Mouse (Mus musculus): ENCODE measurements at regions not wholly inside any gene's neighbourhood (a gene's known extent, or its start where the extent isn't known, plus 50 kb on each side); places are given as distances from the start of the nearest gene placed in this dataset.

- H3K36me3 ChIP-seq (ENCODE audit: control insufficient read depth, insufficient read depth, low read length) = no peaks in the 10 kb centered on the region
- TF ChIP-seq POLR2A (IDR thresholded peaks at IDR 0.05; ENCODE audit: low read depth, low read length) (no peak), CTCF (conservative IDR thresholded peaks at IDR 0.05; ENCODE audit: insufficient read depth, insufficient read length, low read depth, low read length) (no peak)
- no peak for DNase-seq
- no peak overlapping the region for H3K27ac ChIP-seq (ENCODE audit: insufficient read depth, low read depth, low read length)
- H3K4me1 ChIP-seq (ENCODE audit: control insufficient read depth, insufficient read depth, low read length) = no peaks in the 10 kb centered on the region
- no peak overlapping the region for H3K4me3 ChIP-seq (ENCODE audit: insufficient read depth, low read depth, low read length)
- 89% methylated on average over 3 of the region's 3 CpGs for WGBS
- H3K27me3 ChIP-seq (replicated peaks; ENCODE audit: control insufficient read depth, insufficient read depth, low read length) = no peaks in the 10 kb centered on the region
Observed at GRCm38 (mm10) chr1:56453756-56454155, 183.5 kb downstream of the Hsfy2 start.

GRCm38 (mm10) chr1:56442835-56443234 is 194.4 kb downstream of the Hsfy2 start:
- H3K36me3 ChIP-seq (ENCODE audit: control insufficient read depth, insufficient read depth, low read length) = no peaks in the 10 kb centered on the region
- WGBS = 79% methylated on average over 1 of the region's 1 CpGs
- H3K4me3 ChIP-seq (ENCODE audit: insufficient read depth, low read depth, low read length) = no peak overlapping the region
- no peak for DNase-seq
- H3K27me3 ChIP-seq (replicated peaks; ENCODE audit: control insufficient read depth, insufficient read depth, low read length) = no peaks in the 10 kb centered on the region
- no peak overlapping the region for H3K27ac ChIP-seq (ENCODE audit: insufficient read depth, low read depth, low read length)
- TF ChIP-seq CTCF (conservative IDR thresholded peaks at IDR 0.05; ENCODE audit: insufficient read depth, insufficient read length, low read depth, low read length) (no peak), POLR2A (IDR thresholded peaks at IDR 0.05; ENCODE audit: low read depth, low read length) (no peak)
- no peaks in the 10 kb centered on the region for H3K4me1 ChIP-seq (ENCODE audit: control insufficient read depth, insufficient read depth, low read length)

GRCm38 (mm10) chr1:56406786-56407185 is 230.4 kb downstream of the Hsfy2 start:
- TF ChIP-seq CTCF (conservative IDR thresholded peaks at IDR 0.05; ENCODE audit: insufficient read depth, insufficient read length, low read depth, low read length) (no peak), POLR2A (IDR thresholded peaks at IDR 0.05; ENCODE audit: low read depth, low read length) (no peak)
- no peaks in the 10 kb centered on the region for H3K27me3 ChIP-seq (replicated peaks; ENCODE audit: control insufficient read depth, insufficient read depth, low read length)
- no peaks in the 10 kb centered on the region for H3K36me3 ChIP-seq (ENCODE audit: control insufficient read depth, insufficient read depth, low read length)
- 85% methylated on average over 1 of the region's 1 CpGs for WGBS
- no peak for DNase-seq
- no peak overlapping the region for H3K27ac ChIP-seq (ENCODE audit: insufficient read depth, low read depth, low read length)
- no peak overlapping the region for H3K4me3 ChIP-seq (ENCODE audit: insufficient read depth, low read depth, low read length)
- no peaks in the 10 kb centered on the region for H3K4me1 ChIP-seq (ENCODE audit: control insufficient read depth, insufficient read depth, low read length)

GRCm38 (mm10) chr1:56403351-56403750 is 233.9 kb downstream of the Hsfy2 start:
- DNase-seq = no peak
- Histone ChIP-seq H3K27me3 (replicated peaks; ENCODE audit: control insufficient read depth, insufficient read depth, low read length) (no peaks in the 10 kb centered on the region), H3K4me1 (ENCODE audit: control insufficient read depth, insufficient read depth, low read length) (no peaks in the 10 kb centered on the region), H3K4me3 (ENCODE audit: insufficient read depth, low read depth, low read length) (no peak overlapping the region), H3K27ac (ENCODE audit: insufficient read depth, low read depth, low read length) (no peak overlapping the region), H3K36me3 (ENCODE audit: control insufficient read depth, insufficient read depth, low read length) (no peaks in the 10 kb centered on the region)
- WGBS = 88% methylated on average over 2 of the region's 2 CpGs
- TF ChIP-seq CTCF (conservative IDR thresholded peaks at IDR 0.05; ENCODE audit: insufficient read depth, insufficient read length, low read depth, low read length) (no peak), POLR2A (IDR thresholded peaks at IDR 0.05; ENCODE audit: low read depth, low read length) (no peak)

GRCm38 (mm10) chr1:56395832-56396231 is 241.4 kb downstream of the Hsfy2 start:
- no peak overlapping the region for H3K27ac ChIP-seq (ENCODE audit: insufficient read depth, low read depth, low read length)
- TF ChIP-seq POLR2A (IDR thresholded peaks at IDR 0.05; ENCODE audit: low read depth, low read length) (no peak), CTCF (conservative IDR thresholded peaks at IDR 0.05; ENCODE audit: insufficient read depth, insufficient read length, low read depth, low read length) (no peak)
- no peak overlapping the region for H3K4me3 ChIP-seq (ENCODE audit: insufficient read depth, low read depth, low read length)
- H3K36me3 ChIP-seq (ENCODE audit: control insufficient read depth, insufficient read depth, low read length) = no peaks in the 10 kb centered on the region
- H3K4me1 ChIP-seq (ENCODE audit: control insufficient read depth, insufficient read depth, low read length) = no peaks in the 10 kb centered on the region
- WGBS = 80% methylated on average over 6 of the region's 6 CpGs
- no peaks in the 10 kb centered on the region for H3K27me3 ChIP-seq (replicated peaks; ENCODE audit: control insufficient read depth, insufficient read depth, low read length)
- no peak for DNase-seq

GRCm38 (mm10) chr1:56387086-56387485 is 250.1 kb downstream of the Hsfy2 start:
- no peaks in the 10 kb centered on the region for H3K36me3 ChIP-seq (ENCODE audit: control insufficient read depth, insufficient read depth, low read length)
- H3K27ac ChIP-seq (ENCODE audit: insufficient read depth, low read depth, low read length) = no peak overlapping the region
- H3K27me3 ChIP-seq (replicated peaks; ENCODE audit: control insufficient read depth, insufficient read depth, low read length) = no peaks in the 10 kb centered on the region
- H3K4me3 ChIP-seq (ENCODE audit: insufficient read depth, low read depth, low read length) = no peak overlapping the region
- TF ChIP-seq POLR2A (IDR thresholded peaks at IDR 0.05; ENCODE audit: low read depth, low read length) (no peak), CTCF (conservative IDR thresholded peaks at IDR 0.05; ENCODE audit: insufficient read depth, insufficient read length, low read depth, low read length) (no peak)
- WGBS = 66% methylated on average over 6 of the region's 6 CpGs
- no peak for DNase-seq
- H3K4me1 ChIP-seq (ENCODE audit: control insufficient read depth, insufficient read depth, low read length) = no peaks in the 10 kb centered on the region

GRCm38 (mm10) chr1:56366319-56366718 is 270.9 kb downstream of the Hsfy2 start:
- DNase-seq = no peak
- WGBS = 86% methylated on average over 2 of the region's 2 CpGs
- no peak overlapping the region for H3K27ac ChIP-seq (ENCODE audit: insufficient read depth, low read depth, low read length)
- no peaks in the 10 kb centered on the region for H3K4me1 ChIP-seq (ENCODE audit: control insufficient read depth, insufficient read depth, low read length)
- TF ChIP-seq POLR2A (IDR thresholded peaks at IDR 0.05; ENCODE audit: low read depth, low read length) (no peak), CTCF (conservative IDR thresholded peaks at IDR 0.05; ENCODE audit: insufficient read depth, insufficient read length, low read depth, low read length) (no peak)
- H3K4me3 ChIP-seq (ENCODE audit: insufficient read depth, low read depth, low read length) = no peak overlapping the region
- no peaks in the 10 kb centered on the region for H3K27me3 ChIP-seq (replicated peaks; ENCODE audit: control insufficient read depth, insufficient read depth, low read length)
- no peaks in the 10 kb centered on the region for H3K36me3 ChIP-seq (ENCODE audit: control insufficient read depth, insufficient read depth, low read length)

- Histone ChIP-seq H3K36me3 (ENCODE audit: control insufficient read depth, insufficient read depth, low read length) (no peaks in the 10 kb centered on the region), H3K4me3 (ENCODE audit: insufficient read depth, low read depth, low read length) (no peak overlapping the region), H3K27ac (ENCODE audit: insufficient read depth, low read depth, low read length) (no peak overlapping the region), H3K27me3 (replicated peaks; ENCODE audit: control insufficient read depth, insufficient read depth, low read length) (no peaks in the 10 kb centered on the region), H3K4me1 (ENCODE audit: control insufficient read depth, insufficient read depth, low read length) (no peaks in the 10 kb centered on the region)
- WGBS = 73% methylated on average over 5 of the region's 5 CpGs
- no peak for DNase-seq
- TF ChIP-seq POLR2A (IDR thresholded peaks at IDR 0.05; ENCODE audit: low read depth, low read length) = no peak
- TF ChIP-seq CTCF (conservative IDR thresholded peaks at IDR 0.05; ENCODE audit: insufficient read depth, insufficient read length, low read depth, low read length) = no peak
Observed at GRCm38 (mm10) chr1:56360857-56361256, 276.4 kb downstream of the Hsfy2 start.

Measured in kidney, adult 2 months (tissue).